Mouse (Mus musculus): ENCODE results near the gene Pgbd5. TPM values are rescaled to one million over a fixed set of nuclear protein-coding genes. Genes with fewer than 3 reads are reported as not detected.

Gene Pgbd5
- polyA plus RNA-seq, 1 experiment = 0.19 TPM

DNA sequence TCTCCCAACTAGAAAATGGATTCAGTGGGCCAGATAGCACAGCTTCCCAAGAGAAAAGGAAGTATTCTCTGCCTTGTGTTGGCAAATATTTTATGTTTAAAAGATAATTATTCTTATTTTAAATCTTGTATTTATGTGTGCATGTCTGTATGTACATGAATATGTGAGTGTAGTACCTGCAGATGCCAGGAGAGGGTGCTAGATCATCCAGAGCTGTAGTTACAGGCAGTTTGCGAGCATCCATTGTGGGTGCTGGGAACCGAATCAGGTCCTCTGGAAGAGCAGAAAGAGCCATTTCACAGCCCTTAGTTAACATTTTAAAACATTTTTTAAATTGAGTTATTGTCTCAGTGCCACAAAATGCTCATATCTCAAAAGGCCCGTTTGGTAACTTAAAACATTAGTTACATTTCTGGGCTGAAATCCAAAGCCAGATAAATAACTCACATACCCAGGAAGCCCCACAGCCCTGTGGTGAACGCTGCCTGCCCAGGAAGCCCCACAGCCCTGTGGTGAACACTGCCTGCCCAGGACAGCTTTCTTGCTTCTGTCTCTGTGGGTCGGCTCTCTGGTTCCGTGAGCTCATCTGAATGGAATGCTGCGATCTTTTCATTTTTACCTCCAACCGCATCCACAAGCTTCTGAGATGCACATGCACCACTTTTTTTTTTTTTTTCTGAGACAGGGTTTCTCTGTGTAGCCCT, 10.9 kb upstream of the Pgbd5 start:
- H3K4me3 ChIP-seq = no peak overlapping the region
- H3K36me3 ChIP-seq (ENCODE audit: control insufficient read depth, insufficient read depth) = no peaks in the 10 kb centered on the region
- H3K79me2 ChIP-seq (ENCODE audit: control insufficient read depth, insufficient read depth) = no peaks in the 10 kb centered on the region
- TF ChIP-seq USF1 (IDR thresholded peaks at IDR 0.05; ENCODE audit: low read depth) = no peak
- TF ChIP-seq POLR2A (IDR thresholded peaks at IDR 0.05; ENCODE audit: insufficient read length, low read depth) = no peak
- no peak for TF ChIP-seq POLR2AphosphoS2 (IDR thresholded peaks at IDR 0.05; ENCODE audit: insufficient read length, low read depth)
- no peak for TF ChIP-seq MAX (IDR thresholded peaks at IDR 0.05; ENCODE audit: low read depth)
- no peak for TF ChIP-seq MYOG (IDR thresholded peaks at IDR 0.05; ENCODE audit: control insufficient read depth in 1 of 3, insufficient read depth in 1 of 3, insufficient read length in 2 of 3, low read depth in 2 of 3)
- no peak for TF ChIP-seq SRF (IDR thresholded peaks at IDR 0.05; ENCODE audit: control insufficient read depth, insufficient read length, low read depth)
- H3ac ChIP-seq (ENCODE audit: control insufficient read depth, insufficient read length) = no peak overlapping the region
- H3K27me3 ChIP-seq (ENCODE audit: control insufficient read depth, insufficient read depth, insufficient read length) = peaks cover 7% of the 10 kb centered on the region
- no peak overlapping the region for H3K4me2 ChIP-seq (ENCODE audit: low read depth)

DNA sequence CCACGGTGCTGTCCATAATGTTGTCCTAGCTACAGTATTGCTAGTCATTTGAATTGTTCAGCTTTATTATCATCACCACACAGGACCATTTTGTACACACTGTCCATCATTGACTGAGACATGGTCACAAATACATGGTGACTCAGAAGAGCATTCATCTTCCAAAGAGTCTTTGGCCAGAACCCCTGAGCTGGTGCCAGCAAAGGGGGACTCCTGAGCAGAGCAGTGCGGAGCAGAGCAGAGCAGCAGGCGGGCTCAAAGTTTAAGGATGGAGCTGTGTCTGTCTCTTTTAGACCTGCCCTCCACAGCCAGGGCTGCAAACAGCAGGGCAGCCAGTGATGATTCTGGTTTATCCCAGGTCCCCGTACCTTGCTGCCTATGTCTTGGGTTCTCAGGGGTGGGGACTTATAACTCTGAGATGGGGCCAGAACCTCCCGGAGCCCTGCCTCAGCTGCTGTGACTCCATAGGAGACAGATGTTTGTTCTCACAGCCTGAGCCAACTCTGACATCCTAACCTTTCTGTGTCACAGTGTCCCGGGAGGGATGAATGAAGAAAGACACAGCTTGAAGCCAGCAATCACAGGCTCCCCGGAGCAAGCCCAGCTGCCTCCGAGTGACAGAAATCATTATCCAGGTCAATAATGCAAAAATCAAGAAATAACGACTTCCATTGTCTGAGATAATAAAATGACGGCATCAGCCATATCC, 9.7 kb upstream of the Pgbd5 start:
- Histone ChIP-seq H3ac (ENCODE audit: control insufficient read depth, insufficient read length) (no peak overlapping the region), H3K36me3 (ENCODE audit: control insufficient read depth, insufficient read depth) (no peaks in the 10 kb centered on the region), H3K27me3 (ENCODE audit: control insufficient read depth, insufficient read depth, insufficient read length) (peaks cover 7% of the 10 kb centered on the region), H3K4me3 (no peak overlapping the region), H3K79me2 (ENCODE audit: control insufficient read depth, insufficient read depth) (no peaks in the 10 kb centered on the region), H3K4me2 (ENCODE audit: low read depth) (no peak overlapping the region)
- TF ChIP-seq MAX (IDR thresholded peaks at IDR 0.05; ENCODE audit: low read depth) (no peak), REST (IDR thresholded peaks at IDR 0.05; ENCODE audit: insufficient read depth, insufficient read length) (no peak), TCF12 (IDR thresholded peaks at IDR 0.05; ENCODE audit: insufficient read depth, poor library complexity, severe bottlenecking) (no peak), POLR2A (IDR thresholded peaks at IDR 0.05; ENCODE audit: insufficient read length, low read depth) (no peak), POLR2AphosphoS2 (IDR thresholded peaks at IDR 0.05; ENCODE audit: insufficient read length, low read depth) (no peak), MYOD1 (IDR thresholded peaks at IDR 0.05; ENCODE audit: control insufficient read depth in 1 of 3, insufficient read length in 2 of 3, low read depth in 2 of 3) (no peak), MYOG (IDR thresholded peaks at IDR 0.05; ENCODE audit: control insufficient read depth in 1 of 3, insufficient read depth in 1 of 3, insufficient read length in 2 of 3, low read depth in 2 of 3) (no peak), CEBPB (IDR thresholded peaks at IDR 0.05; ENCODE audit: insufficient read depth, poor library complexity, severe bottlenecking) (no peak), TCF3 (IDR thresholded peaks at IDR 0.05; ENCODE audit: insufficient read length, low read depth) (no peak), USF1 (IDR thresholded peaks at IDR 0.05; ENCODE audit: low read depth) (no peak), E2F4 (IDR thresholded peaks at IDR 0.05; ENCODE audit: insufficient read depth) (no peak), SRF (IDR thresholded peaks at IDR 0.05; ENCODE audit: control insufficient read depth, insufficient read length, low read depth) (no peak)

DNA sequence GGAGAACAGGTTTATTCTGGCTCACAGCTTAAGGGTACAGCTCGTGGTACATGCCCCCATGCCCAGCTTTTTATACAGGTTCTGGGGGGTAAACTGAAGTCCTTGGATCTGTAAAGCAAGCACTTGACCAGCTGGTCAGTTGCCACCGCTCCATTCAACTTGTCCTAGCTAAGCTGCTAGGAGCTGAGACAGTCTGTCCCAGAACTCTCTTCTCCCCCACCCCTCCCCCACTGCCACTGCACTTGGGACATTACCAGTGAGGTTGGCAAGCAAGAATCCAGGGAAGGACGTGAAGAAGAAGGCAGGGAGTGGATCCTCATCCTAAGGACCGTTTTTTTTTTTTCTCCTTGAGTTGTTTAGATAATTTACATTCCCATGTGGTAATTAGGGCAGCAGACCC, 2.7 kb downstream of the Pgbd5 start:
- Histone ChIP-seq H3ac (ENCODE audit: control insufficient read depth, insufficient read length) (no peak overlapping the region), H3K4me3 (no peak overlapping the region), H3K4me2 (ENCODE audit: low read depth) (no peak overlapping the region), H3K27me3 (ENCODE audit: control insufficient read depth, insufficient read depth, insufficient read length) (peaks cover 30% of the 10 kb centered on the region), H3K79me2 (ENCODE audit: control insufficient read depth, insufficient read depth) (no peaks in the 10 kb centered on the region), H3K36me3 (ENCODE audit: control insufficient read depth, insufficient read depth) (no peaks in the 10 kb centered on the region)
- no peak for TF ChIP-seq MYOD1 (IDR thresholded peaks at IDR 0.05; ENCODE audit: control insufficient read depth in 1 of 3, insufficient read length in 2 of 3, low read depth in 2 of 3)
- TF ChIP-seq CEBPB (IDR thresholded peaks at IDR 0.05; ENCODE audit: insufficient read depth, poor library complexity, severe bottlenecking) = no peak
- TF ChIP-seq E2F4 (IDR thresholded peaks at IDR 0.05; ENCODE audit: insufficient read depth) = no peak
- no peak for TF ChIP-seq REST (IDR thresholded peaks at IDR 0.05; ENCODE audit: insufficient read depth, insufficient read length)
- no peak for TF ChIP-seq MYOG (IDR thresholded peaks at IDR 0.05; ENCODE audit: control insufficient read depth in 1 of 3, insufficient read depth in 1 of 3, insufficient read length in 2 of 3, low read depth in 2 of 3)
- TF ChIP-seq USF1 (IDR thresholded peaks at IDR 0.05; ENCODE audit: low read depth) = no peak
- TF ChIP-seq POLR2AphosphoS2 (IDR thresholded peaks at IDR 0.05; ENCODE audit: insufficient read length, low read depth) = no peak
- TF ChIP-seq TCF3 (IDR thresholded peaks at IDR 0.05; ENCODE audit: insufficient read length, low read depth) = no peak
- TF ChIP-seq SRF (IDR thresholded peaks at IDR 0.05; ENCODE audit: control insufficient read depth, insufficient read length, low read depth) = no peak
- TF ChIP-seq POLR2A (IDR thresholded peaks at IDR 0.05; ENCODE audit: insufficient read length, low read depth) = no peak
- TF ChIP-seq TCF12 (IDR thresholded peaks at IDR 0.05; ENCODE audit: insufficient read depth, poor library complexity, severe bottlenecking) = no peak
- no peak for TF ChIP-seq MAX (IDR thresholded peaks at IDR 0.05; ENCODE audit: low read depth)

DNA sequence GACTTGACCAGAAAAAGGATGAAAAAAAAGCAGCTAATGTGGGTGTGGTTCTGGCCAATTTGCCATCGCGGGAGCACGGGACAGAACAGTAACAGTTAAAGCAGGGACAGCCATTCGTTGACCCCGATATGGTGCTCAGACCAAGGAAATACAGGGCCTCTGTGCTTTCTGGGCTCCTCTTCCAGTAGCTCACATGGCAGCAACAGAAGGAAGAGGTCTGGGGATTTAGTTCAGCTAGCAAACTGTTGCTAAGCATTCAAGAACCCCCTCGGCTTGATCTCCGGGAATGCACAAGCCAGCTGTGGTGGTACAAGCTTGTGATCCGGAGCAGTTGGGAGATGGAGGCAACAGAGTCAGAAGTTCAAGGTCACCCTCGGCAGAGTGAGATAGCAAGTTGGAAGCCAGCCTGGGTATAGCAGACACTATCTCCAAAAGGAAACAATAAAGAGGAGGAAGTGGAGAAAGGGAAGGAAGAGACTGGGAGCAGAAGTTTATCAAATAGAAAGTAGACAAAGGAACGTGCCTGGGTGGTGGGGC, 3.7 kb downstream of the Pgbd5 start:
- Histone ChIP-seq H3K36me3 (ENCODE audit: control insufficient read depth, insufficient read depth) (no peaks in the 10 kb centered on the region), H3K4me3 (no peak overlapping the region), H3K4me2 (ENCODE audit: low read depth) (no peak overlapping the region), H3K79me2 (ENCODE audit: control insufficient read depth, insufficient read depth) (no peaks in the 10 kb centered on the region), H3ac (ENCODE audit: control insufficient read depth, insufficient read length) (no peak overlapping the region), H3K27me3 (ENCODE audit: control insufficient read depth, insufficient read depth, insufficient read length) (peaks cover 40% of the 10 kb centered on the region)
- no peak for TF ChIP-seq TCF3 (IDR thresholded peaks at IDR 0.05; ENCODE audit: insufficient read length, low read depth)
- no peak for TF ChIP-seq TCF12 (IDR thresholded peaks at IDR 0.05; ENCODE audit: insufficient read depth, poor library complexity, severe bottlenecking)
- TF ChIP-seq CEBPB (IDR thresholded peaks at IDR 0.05; ENCODE audit: insufficient read depth, poor library complexity, severe bottlenecking) = no peak

All from myocyte (in vitro differentiated cells).